Mouse (Mus musculus) embryo, embryonic 11 days (tissue): ENCODE measurements around the gene Spata21.

ENCODE experiments used
- DNase-seq: peaks from one replicate; pipeline ENCODE4 v3.0.0-alpha.2; 2015

The Spata21 gene

DNA sequence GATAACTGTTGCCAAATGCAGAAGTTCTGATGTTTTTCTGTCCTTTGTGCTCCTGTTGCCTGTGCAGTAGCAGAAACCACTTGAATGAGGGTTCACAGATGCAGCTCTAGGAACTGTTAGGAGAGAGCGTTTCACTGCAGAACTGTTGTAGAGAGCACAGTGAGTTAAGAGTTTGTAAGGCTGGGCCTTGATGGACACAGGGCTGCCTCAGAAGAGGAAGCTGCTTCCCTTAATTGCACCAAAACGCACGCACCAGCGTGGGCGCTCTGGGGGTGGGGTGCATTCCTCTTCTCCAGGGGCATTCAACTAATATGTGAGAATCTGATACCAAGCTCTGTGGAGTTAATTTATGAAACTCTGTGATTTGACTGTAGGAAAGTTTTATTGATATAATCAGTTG, 71.5 kb downstream of the Spata21 start:
- no peak for DNase-seq

DNA sequence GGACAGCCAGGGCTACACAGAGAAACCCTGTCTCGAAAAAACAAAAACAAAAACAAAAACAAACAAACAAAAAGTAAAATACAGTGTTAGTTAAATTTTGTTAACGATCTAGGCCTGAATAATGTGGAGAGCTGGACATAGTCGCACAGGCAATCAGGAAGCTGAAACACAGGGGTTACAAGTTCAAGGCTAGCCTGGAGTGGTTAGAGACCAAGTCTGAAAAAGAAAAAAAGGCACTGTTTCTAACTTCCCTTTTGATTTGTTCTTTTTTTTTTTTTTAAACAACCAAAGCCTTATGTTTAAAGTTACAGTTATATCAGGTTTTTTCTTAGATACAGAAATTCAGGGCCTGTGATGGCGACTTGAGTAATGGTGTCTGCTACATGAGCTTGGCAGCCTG, 72.1 kb downstream of the Spata21 start:
- DNase-seq: no peak

DNA sequence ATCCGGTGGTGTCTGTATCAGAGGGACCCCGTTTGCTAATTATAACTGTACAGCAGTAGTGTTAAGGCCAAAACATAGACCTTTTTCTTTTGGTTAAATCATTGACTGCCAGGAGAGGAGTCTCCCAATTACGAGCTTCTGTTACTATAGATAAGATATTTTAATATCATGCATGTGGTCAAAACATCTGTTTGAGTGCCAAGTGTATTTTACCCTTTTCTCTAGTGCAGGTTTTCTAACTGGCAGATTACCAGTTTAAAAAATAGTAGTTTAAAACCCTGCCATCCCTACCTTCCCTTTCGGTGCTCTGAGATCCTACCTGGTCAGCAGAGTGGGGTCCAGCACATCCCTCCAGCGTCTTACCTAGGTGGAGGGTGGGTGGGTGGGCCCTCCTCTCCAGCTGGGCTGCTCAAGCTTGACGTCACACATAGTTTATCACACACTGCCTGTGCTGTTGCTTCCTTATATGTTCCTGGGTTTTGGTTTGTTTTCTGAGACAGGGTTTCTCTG, 73.6 kb downstream of the Spata21 start:
- DNase-seq: no peak
